Mouse (Mus musculus) MEL (cell line): ENCODE measurements around the gene Zbp1. TPM values are rescaled to one million over a fixed set of nuclear protein-coding genes. Genes with fewer than 3 reads are reported as not detected.

Experiments
- DNase-seq: peaks from one replicate; pipeline ENCODE4 v3.0.0; 2011; ENCODE audit warnings: low read depth, low spot score
- H3K27ac ChIP-seq: 2 replicates; pipeline ENCODE4 v1.5.1; 2012; ENCODE audit warnings: low read depth, mild to moderate bottlenecking, control low read depth, low read length, moderate library complexity; ENCODE audit not compliant: control insufficient read depth
- H3K27me3 ChIP-seq, 2 experiments: fragments of 150-350 bp in 1 of 2; sonication (generic) in 1 of 2; 2 replicates each; pipeline ENCODE4 v1.6.1; 2012; ENCODE audit warnings: low read length in 2 of 2, mild to moderate bottlenecking in 2 of 2, improper control_type of control experiment in 1 of 2, moderate library complexity in 1 of 2; ENCODE audit not compliant: insufficient read depth in 2 of 2, control insufficient read depth in 1 of 2
- H3K36me3 ChIP-seq, 2 experiments: 2 replicates each; pipeline ENCODE4 v1.6.1; 2012 to 2014; ENCODE audit warnings: low read length in 2 of 2, improper control_type of control experiment in 1 of 2, inconsistent platforms in 1 of 2, mild to moderate bottlenecking in 1 of 2; ENCODE audit not compliant: insufficient read depth in 2 of 2, control insufficient read depth in 1 of 2
- H3K4me1 ChIP-seq, 2 experiments: fragments of 150-350 bp in 1 of 2; sonication (generic) in 1 of 2; 2 replicates each; pipeline ENCODE4 v1.6.1; 2012; ENCODE audit warnings: low read length in 2 of 2, improper control_type of control experiment in 1 of 2, mild to moderate bottlenecking in 1 of 2; ENCODE audit not compliant: insufficient read depth in 2 of 2, control insufficient read depth in 1 of 2
- H3K4me3 ChIP-seq, 2 experiments: fragments of 150-350 bp in 1 of 2; sonication (generic) in 1 of 2; 2 replicates each; pipeline ENCODE4 v1.5.1; 2012; ENCODE audit warnings: low read depth in 2 of 2, low read length in 2 of 2, mild to moderate bottlenecking in 2 of 2, moderate library complexity in 2 of 2, control low read depth in 1 of 2, improper control_type of control experiment in 1 of 2; ENCODE audit not compliant: control insufficient read depth in 1 of 2, insufficient read depth in 1 of 2
- H3K79me2 ChIP-seq: 2 replicates; pipeline ENCODE4 v1.6.1; 2012; ENCODE audit warnings: mild to moderate bottlenecking, low read length, moderate library complexity; ENCODE audit not compliant: control insufficient read depth, poor library complexity, insufficient read depth
- H3K9ac ChIP-seq: 2 replicates; pipeline ENCODE4 v1.6.1; 2012; ENCODE audit warnings: low read depth, mild to moderate bottlenecking, control low read depth, low read length, moderate library complexity; ENCODE audit not compliant: control insufficient read depth, poor library complexity, severe bottlenecking
- H3K9me3 ChIP-seq: fragments of 150-350 bp; sonication (generic); replicated peaks from 2 replicates; pipeline ENCODE4 v1.6.1; 2012; ENCODE audit warnings: mild to moderate bottlenecking, low read length, improper control_type of control experiment, moderate library complexity; ENCODE audit not compliant: insufficient read depth
- CHD1 ChIP-seq: IDR thresholded peaks from 2 replicates; pipeline ENCODE4 v1.6.1; 2012; ENCODE audit warnings: low read depth, mild to moderate bottlenecking, inconsistent platforms, low read length, improper control_type of control experiment
- CHD2 ChIP-seq: IDR thresholded peaks from 2 replicates; pipeline ENCODE4 v1.6.1; 2011; ENCODE audit warnings: low read length, improper control_type of control experiment
- CTCF ChIP-seq, 3 experiments: IDR thresholded peaks in 2 of 3; conservative IDR thresholded peaks in 1 of 3; 2 replicates each; pipeline ENCODE4 v1.5.1; 2011 to 2012; ENCODE audit warnings: low read length in 3 of 3, low read depth in 2 of 3, mild to moderate bottlenecking in 2 of 3, improper control_type of control experiment in 1 of 3, inconsistent platforms in 1 of 3, mixed read lengths in 1 of 3, moderate library complexity in 1 of 3; ENCODE audit not compliant: control insufficient read depth in 1 of 3, insufficient read depth in 1 of 3, poor library complexity in 1 of 3, severe bottlenecking in 1 of 3
- EP300 ChIP-seq, 2 experiments: IDR thresholded peaks; 2 replicates each; pipeline ENCODE4 v1.6.1; 2011; ENCODE audit warnings: improper control_type of control experiment in 2 of 2, low read length in 2 of 2, low read depth in 1 of 2, mild to moderate bottlenecking in 1 of 2
- KAT2A ChIP-seq: conservative IDR thresholded peaks from 2 replicates; pipeline ENCODE4 v1.6.1; 2012; ENCODE audit warnings: low read depth, low read length, improper control_type of control experiment, inconsistent platforms
- MAFK ChIP-seq: IDR thresholded peaks from 2 replicates; pipeline ENCODE4 v1.6.1; 2011; ENCODE audit warnings: low read depth, mild to moderate bottlenecking, low read length, improper control_type of control experiment, borderline replicate concordance
- POLR2A ChIP-seq, 2 experiments: IDR thresholded peaks; 2 replicates each; pipeline ENCODE4 v1.6.1; 2011 to 2012; ENCODE audit warnings: low read length in 2 of 2, mild to moderate bottlenecking in 2 of 2, control low read depth in 1 of 2, improper control_type of control experiment in 1 of 2, low read depth in 1 of 2, moderate library complexity in 1 of 2; ENCODE audit not compliant: control insufficient read depth in 1 of 2, insufficient read depth in 1 of 2, poor library complexity in 1 of 2
- RAD21 ChIP-seq: IDR thresholded peaks from 2 replicates; pipeline ENCODE4 v1.6.1; 2011; ENCODE audit warnings: mild to moderate bottlenecking, low read depth, low read length, improper control_type of control experiment
- SMC3 ChIP-seq: IDR thresholded peaks from 2 replicates; pipeline ENCODE4 v1.6.1; 2011; ENCODE audit warnings: low read depth, low read length, improper control_type of control experiment
- UBTF ChIP-seq: IDR thresholded peaks from 2 replicates; pipeline ENCODE4 v1.6.1; 2012; ENCODE audit warnings: low read depth, mild to moderate bottlenecking, inconsistent platforms, low read length, improper control_type of control experiment, moderate library complexity, borderline replicate concordance; ENCODE audit not compliant: insufficient read depth
- USF2 ChIP-seq, 2 experiments: IDR thresholded peaks; 2 replicates each; pipeline ENCODE4 v1.6.1; 2011 to 2012; ENCODE audit warnings: improper control_type of control experiment in 2 of 2, low read length in 2 of 2, borderline replicate concordance in 1 of 2, inconsistent platforms in 1 of 2, low read depth in 1 of 2, mild to moderate bottlenecking in 1 of 2; ENCODE audit not compliant: insufficient read depth in 1 of 2
- ZC3H11A ChIP-seq: IDR thresholded peaks from 2 replicates; pipeline ENCODE4 v1.6.1; 2012; ENCODE audit warnings: low read depth, mild to moderate bottlenecking, inconsistent platforms, low read length, improper control_type of control experiment
- ZNF384 ChIP-seq: IDR thresholded peaks from 2 replicates; pipeline ENCODE4 v1.6.1; 2012; ENCODE audit warnings: low read depth, mild to moderate bottlenecking, inconsistent platforms, low read length, improper control_type of control experiment
- polyA plus RNA-seq, 2 experiments: library from polyadenylated mRNA; stranded (reverse) in 1 of 2; unstranded in 1 of 2; fragments of >175 nt in 1 of 2; fragments of >200 nt in 1 of 2; gene quantifications; 2 replicates each; pipeline versions ENCODE4 v1.2.1 to v1.2.4; 2012; ENCODE audit warnings: low replicate concordance in 2 of 2, low read depth in 1 of 2; ENCODE audit not compliant: insufficient read length in 2 of 2, insufficient read depth in 1 of 2, missing spikeins in 1 of 2
- total RNA-seq: library from RNA; depleted of rRNA; stranded (reverse); fragments of 300-350 nt; gene quantifications from 2 replicates; pipeline ENCODE4 v1.2.3, GENCODE M21; 2012

The Zbp1 gene
- total and polyA plus RNA-seq, 3 experiments, result not detected

- H3K9me3 ChIP-seq, result no peaks in the 10 kb centered on the region
- no peaks in the 10 kb centered on the region for H3K36me3 ChIP-seq
- no peak for DNase-seq
- no peak overlapping the region for H3K4me3 ChIP-seq
- no peaks in the 10 kb centered on the region for H3K27me3 ChIP-seq
- H3K4me1 ChIP-seq, result no peaks in the 10 kb centered on the region
- no peak overlapping the region for H3K27ac ChIP-seq
- H3K9ac ChIP-seq, result no peak overlapping the region
- no peak for TF ChIP-seq RAD21
- no peak for TF ChIP-seq MAFK
- no peak for TF ChIP-seq ZNF384
- TF ChIP-seq USF2 (IDR thresholded peaks at IDR 0.05; ENCODE audit: borderline replicate concordance in 1 of 2, insufficient read depth in 1 of 2, low read depth in 1 of 2, low read length in 2 of 2), result no peak
- no peak for TF ChIP-seq SMC3
- TF ChIP-seq CTCF (IDR thresholded peaks at IDR 0.05 in 2 of 3, conservative IDR thresholded peaks at IDR 0.05 in 1 of 3; ENCODE audit: control insufficient read depth in 1 of 3, insufficient read depth in 1 of 3, low read depth in 2 of 3, low read length in 3 of 3, poor library complexity in 1 of 3, severe bottlenecking in 1 of 3), result no peak
- no peak for TF ChIP-seq POLR2A (IDR thresholded peaks at IDR 0.05; ENCODE audit: control insufficient read depth in 1 of 2, insufficient read depth in 1 of 2, low read depth in 1 of 2, low read length in 2 of 2, poor library complexity in 1 of 2)
- no peak for TF ChIP-seq UBTF
- TF ChIP-seq EP300 (IDR thresholded peaks at IDR 0.05; ENCODE audit: low read depth in 1 of 2, low read length in 2 of 2), result no peak
- TF ChIP-seq CHD1, result no peak
- no peak for TF ChIP-seq CHD2
- no peak for TF ChIP-seq ZC3H11A
- TF ChIP-seq, all 39 proteins: peak for 0
- H3K79me2 ChIP-seq, result no peaks in the 10 kb centered on the region
Observed at GRCm38 (mm10) chr2:173232065-173232765, 13.5 kb upstream of the Zbp1 start.

- Histone ChIP-seq H3K9ac (no peak overlapping the region), H3K27ac (no peak overlapping the region), H3K4me3 (no peak overlapping the region), H3K36me3 (no peaks in the 10 kb centered on the region), H3K9me3 (no peaks in the 10 kb centered on the region), H3K27me3 (no peaks in the 10 kb centered on the region), H3K79me2 (no peaks in the 10 kb centered on the region), H3K4me1 (no peaks in the 10 kb centered on the region)
- peak; percentile 19 for DNase-seq
- TF ChIP-seq CHD1, result no peak
- TF ChIP-seq KAT2A, result no peak
- TF ChIP-seq CHD2, result no peak
- peak; percentile 8 for TF ChIP-seq RAD21
- TF ChIP-seq CTCF (IDR thresholded peaks at IDR 0.05 in 2 of 3, conservative IDR thresholded peaks at IDR 0.05 in 1 of 3; ENCODE audit: control insufficient read depth in 1 of 3, insufficient read depth in 1 of 3, low read depth in 2 of 3, low read length in 3 of 3, poor library complexity in 1 of 3, severe bottlenecking in 1 of 3), result peak; percentile 35 to 55 (median 49)
Observed at GRCm38 (mm10) chr2:173229578-173230224, 11.0 kb upstream of the Zbp1 start.
